Mouse (Mus musculus) CH12.LX (cell line): ENCODE data around the gene Clca4b. TPM values are rescaled to one million over a fixed set of nuclear protein-coding genes. Genes with fewer than 3 reads are reported as not detected.

Experiments
- DNase-seq: peaks from one replicate; pipeline ENCODE4 v3.0.0-alpha.2; 2013; ENCODE audit errors: extremely low read depth
- H3K27ac ChIP-seq: 2 replicates; pipeline ENCODE4 v1.5.1; 2012; ENCODE audit warnings: low read depth, mild to moderate bottlenecking, control low read depth, moderate library complexity; ENCODE audit not compliant: insufficient read depth
- H3K27me3 ChIP-seq: replicated peaks from 2 replicates; pipeline ENCODE3; 2012; ENCODE audit warnings: inconsistent platforms
- H3K36me3 ChIP-seq, 2 experiments: replicated peaks in 1 of 2; 2 replicates each; pipeline versions ENCODE3 to v1.6.1; 2012; ENCODE audit warnings: inconsistent platforms in 1 of 2, low read length in 1 of 2, mild to moderate bottlenecking in 1 of 2, mixed read lengths in 1 of 2, moderate library complexity in 1 of 2; ENCODE audit not compliant: control insufficient read depth in 1 of 2, insufficient read depth in 1 of 2
- H3K4me1 ChIP-seq, 2 experiments: 2 replicates each; pipeline ENCODE4 v1.6.1; 2012; ENCODE audit warnings: inconsistent platforms in 1 of 2, moderate library complexity in 1 of 2; ENCODE audit not compliant: insufficient read depth in 2 of 2, control insufficient read depth in 1 of 2
- H3K4me2 ChIP-seq: 2 replicates; pipeline ENCODE4 v1.6.1; 2012; ENCODE audit warnings: low read depth, mild to moderate bottlenecking, control low read depth; ENCODE audit not compliant: poor library complexity, insufficient read depth, severe bottlenecking
- H3K4me3 ChIP-seq, 3 experiments: fragments of 150-350 bp in 1 of 3; sonication (generic) in 1 of 3; replicated peaks in 1 of 3; 2 replicates each; pipeline versions ENCODE3 to v1.5.1; 2011 to 2012; ENCODE audit warnings: low read depth in 2 of 3, low read length in 2 of 3, mild to moderate bottlenecking in 2 of 3, moderate library complexity in 2 of 3, control low read depth in 1 of 3, improper control_type of control experiment in 1 of 3, inconsistent platforms in 1 of 3, mixed read lengths in 1 of 3; ENCODE audit not compliant: poor library complexity in 1 of 3
- H3K79me2 ChIP-seq: replicated peaks from 2 replicates; pipeline ENCODE4 v1.6.1; 2012; ENCODE audit warnings: mild to moderate bottlenecking, moderate library complexity; ENCODE audit not compliant: control insufficient read depth, poor library complexity, insufficient read depth, severe bottlenecking; ENCODE audit errors: extremely low read depth
- H3K9ac ChIP-seq: 2 replicates; pipeline ENCODE4 v1.6.1; 2012; ENCODE audit warnings: low read depth, mild to moderate bottlenecking, control low read depth, moderate library complexity; ENCODE audit not compliant: insufficient read depth
- H3K9me3 ChIP-seq: replicated peaks from 2 replicates; pipeline ENCODE3; 2012; ENCODE audit warnings: low read length, inconsistent platforms, mixed read lengths
- BHLHE40 ChIP-seq: IDR thresholded peaks from 2 replicates; pipeline ENCODE4 v1.6.1; 2011; ENCODE audit warnings: mild to moderate bottlenecking, low read depth, low read length, improper control_type of control experiment
- CHD1 ChIP-seq: IDR thresholded peaks from 2 replicates; pipeline ENCODE4 v1.6.1; 2012; ENCODE audit warnings: low read depth, low read length, improper control_type of control experiment, inconsistent platforms
- CHD2 ChIP-seq: IDR thresholded peaks from 2 replicates; pipeline ENCODE4 v1.6.1; 2011; ENCODE audit warnings: low read length, improper control_type of control experiment
- E2F4 ChIP-seq: IDR thresholded peaks from 2 replicates; pipeline ENCODE4 v1.6.1; 2011; ENCODE audit warnings: low read depth, low read length, improper control_type of control experiment; ENCODE audit not compliant: insufficient replicate concordance
- ELF1 ChIP-seq: IDR thresholded peaks from 2 replicates; pipeline ENCODE4 v1.6.1; 2014; ENCODE audit warnings: low read depth, mild to moderate bottlenecking, inconsistent platforms, low read length, improper control_type of control experiment
- EP300 ChIP-seq: IDR thresholded peaks from 2 replicates; pipeline ENCODE4 v1.6.1; 2011; ENCODE audit warnings: low read length, improper control_type of control experiment
- GABPA ChIP-seq: IDR thresholded peaks from 2 replicates; pipeline ENCODE4 v1.6.1; 2012; ENCODE audit warnings: low read depth, low read length, improper control_type of control experiment, inconsistent platforms; ENCODE audit not compliant: insufficient replicate concordance
- HCFC1 ChIP-seq: IDR thresholded peaks from 2 replicates; pipeline ENCODE4 v1.6.1; 2012; ENCODE audit warnings: low read depth, mild to moderate bottlenecking, inconsistent platforms, low read length, improper control_type of control experiment
- IRF4 ChIP-seq: IDR thresholded peaks from 2 replicates; pipeline ENCODE4 v1.6.1; 2014; ENCODE audit warnings: low read depth, mild to moderate bottlenecking, inconsistent platforms, low read length, improper control_type of control experiment
- JUN ChIP-seq: IDR thresholded peaks from 2 replicates; pipeline ENCODE4 v1.6.1; 2011; ENCODE audit warnings: low read depth, mild to moderate bottlenecking, low read length, improper control_type of control experiment, moderate library complexity; ENCODE audit not compliant: insufficient read depth
- JUND ChIP-seq: conservative IDR thresholded peaks from 2 replicates; pipeline ENCODE4 v1.6.1; 2011; ENCODE audit warnings: low read depth, low read length, improper control_type of control experiment
- KAT2A ChIP-seq: IDR thresholded peaks from 2 replicates; pipeline ENCODE4 v1.6.1; 2012; ENCODE audit warnings: low read length, improper control_type of control experiment, inconsistent platforms; ENCODE audit not compliant: insufficient replicate concordance
- MAFK ChIP-seq: IDR thresholded peaks from 2 replicates; pipeline ENCODE4 v1.6.1; 2011; ENCODE audit warnings: low read length, improper control_type of control experiment; ENCODE audit not compliant: insufficient replicate concordance
- MAX ChIP-seq: IDR thresholded peaks from 2 replicates; pipeline ENCODE4 v1.6.1; 2011; ENCODE audit warnings: low read length, improper control_type of control experiment
- MEF2A ChIP-seq: IDR thresholded peaks from 2 replicates; pipeline ENCODE4 v1.6.1; 2014; ENCODE audit warnings: low read depth, mild to moderate bottlenecking, inconsistent platforms, low read length, improper control_type of control experiment, borderline replicate concordance
- MYC ChIP-seq: IDR thresholded peaks from 2 replicates; pipeline ENCODE4 v1.6.1; 2011; ENCODE audit warnings: low read depth, mild to moderate bottlenecking, improper control_type of control experiment, low read length
- NELFE ChIP-seq: IDR thresholded peaks from 2 replicates; pipeline ENCODE4 v1.6.1; 2011; ENCODE audit warnings: low read depth, low read length, improper control_type of control experiment
- PAX5 ChIP-seq: IDR thresholded peaks from 2 replicates; pipeline ENCODE4 v1.6.1; 2012; ENCODE audit warnings: low read length, inconsistent platforms, mixed read lengths
- POLR2A ChIP-seq: IDR thresholded peaks from 2 replicates; pipeline ENCODE4 v1.6.1; 2011; ENCODE audit warnings: low read depth, mild to moderate bottlenecking, improper control_type of control experiment, low read length
- POLR2AphosphoS2 ChIP-seq: IDR thresholded peaks from 2 replicates; pipeline ENCODE4 v1.6.1; 2011; ENCODE audit warnings: low read depth, low read length, improper control_type of control experiment
- RCOR1 ChIP-seq: conservative IDR thresholded peaks from 2 replicates; pipeline ENCODE4 v1.6.1; 2012; ENCODE audit warnings: low read depth, mild to moderate bottlenecking, inconsistent platforms, low read length, improper control_type of control experiment
- SIN3A ChIP-seq: IDR thresholded peaks from 2 replicates; pipeline ENCODE4 v1.6.1; 2012; ENCODE audit warnings: low read length, improper control_type of control experiment, inconsistent platforms
- SMC3 ChIP-seq: IDR thresholded peaks from 2 replicates; pipeline ENCODE4 v1.6.1; 2011; ENCODE audit warnings: low read depth, low read length, improper control_type of control experiment
- TCF12 ChIP-seq: IDR thresholded peaks from 2 replicates; pipeline ENCODE4 v1.6.1; 2014; ENCODE audit warnings: low read depth, mild to moderate bottlenecking, inconsistent platforms, low read length, improper control_type of control experiment
- UBTF ChIP-seq: IDR thresholded peaks from 2 replicates; pipeline ENCODE4 v1.6.1; 2012; ENCODE audit warnings: low read depth, mild to moderate bottlenecking, inconsistent platforms, low read length, improper control_type of control experiment, moderate library complexity
- USF2 ChIP-seq: conservative IDR thresholded peaks from 2 replicates; pipeline ENCODE4 v1.6.1; 2011; ENCODE audit warnings: low read depth, low read length, improper control_type of control experiment
- ZKSCAN1 ChIP-seq: IDR thresholded peaks from 2 replicates; pipeline ENCODE4 v1.6.1; 2012; ENCODE audit warnings: low read depth, inconsistent platforms, low read length, improper control_type of control experiment, borderline replicate concordance
- ZMIZ1 ChIP-seq: IDR thresholded peaks from 2 replicates; pipeline ENCODE4 v1.6.1; 2012; ENCODE audit warnings: low read depth, mild to moderate bottlenecking, inconsistent platforms, low read length, improper control_type of control experiment
- dilution Hi-C: fragments of 300-500 bp; cut with MboI; formaldehyde crosslinking; loops from 2 replicates; pipeline ENCODE4 v1.14.3; 2020; ENCODE audit warnings: low sequenced_read_pairs; ENCODE audit not compliant: extremely low pct_unique_long_range_greater_than_20kb, extremely low pct_ligation_motif_present
- in situ Hi-C: fragments of 300-500 bp; cut with MboI; formaldehyde crosslinking; loops from 3 replicates; pipeline ENCODE4 v1.14.3; 2019; ENCODE audit warnings: low sequenced_read_pairs, low pct_ligation_motif_present, low pct_unique_long_range_greater_than_20kb, mixed read lengths
- polyA plus RNA-seq: library from polyadenylated mRNA; unstranded; fragments of >175 nt; gene quantifications from 2 replicates; pipeline ENCODE4 v1.2.1, GENCODE M21; 2012; ENCODE audit warnings: low read depth; ENCODE audit not compliant: insufficient read length
- total RNA-seq, 2 experiments: library from RNA; depleted of rRNA; stranded (reverse); fragments of 300-350 nt in 1 of 2; fragments of >200 nt in 1 of 2; gene quantifications; 2 replicates each; pipeline ENCODE4 v1.2.3; 2012 to 2014

Gene Clca4b
- total and polyA plus RNA-seq, 3 experiments: not detected

GRCm38 (mm10) chr3:144976091-144976490 lies 43.8 kb upstream of the Clca4b start:
- TF ChIP-seq JUN (no peak), UBTF (no peak), KAT2A (no peak), ZKSCAN1 (no peak), POLR2AphosphoS2 (no peak), TCF12 (no peak), USF2 (no peak), BHLHE40 (no peak), E2F4 (no peak), MAFK (no peak), IRF4 (no peak), MEF2A (no peak), SIN3A (no peak), POLR2A (no peak), EP300 (no peak), SMC3 (no peak), PAX5 (no peak), HCFC1 (no peak)
- Histone ChIP-seq H3K4me1 (peaks cover 0 to 7% of the 10 kb centered on the region in 2 experiments; a peak in 1 of 4 replicates), H3K36me3 (peaks cover 2 to 8% of the 10 kb centered on the region in 2 experiments), H3K27me3 (no peaks in the 10 kb centered on the region), H3K4me3 (no peak overlapping the region), H3K27ac (no peak overlapping the region), H3K9me3 (no peaks in the 10 kb centered on the region), H3K4me2 (no peak overlapping the region), H3K9ac (no peak overlapping the region), H3K79me2 (peaks cover 4% of the 10 kb centered on the region; the same call in 1 of the 2 replicates)
- no peak for DNase-seq
- dilution Hi-C loops (no loop called here), in situ Hi-C loops (no loop called here)

- DNase-seq: no peak
- in situ Hi-C loops: no loop called here
- H3K27me3 ChIP-seq: no peaks in the 10 kb centered on the region
- H3K36me3 ChIP-seq: peaks cover 2 to 4% of the 10 kb centered on the region in 2 experiments
- dilution Hi-C loops: no loop called here
- no peak within 1 kb of the TSS for H3K4me2 ChIP-seq
- peaks cover 0 to 7% of the 10 kb centered on the region in 2 experiments; a peak in 1 of 4 replicates for H3K4me1 ChIP-seq
- no peak for TF ChIP-seq CHD2
- no peak for TF ChIP-seq MYC
- TF ChIP-seq TCF12: no peak
- no peak for TF ChIP-seq POLR2AphosphoS2
- TF ChIP-seq SMC3: no peak
- no peak for TF ChIP-seq CHD1
- no peak for TF ChIP-seq SIN3A
- TF ChIP-seq IRF4: no peak
- TF ChIP-seq GABPA: no peak
- TF ChIP-seq JUND: no peak
- no peak for TF ChIP-seq ZMIZ1
- TF ChIP-seq RCOR1: no peak
- TF ChIP-seq BHLHE40: no peak
- no peak for TF ChIP-seq NELFE
- no peak for TF ChIP-seq POLR2A
- no peak for TF ChIP-seq MAFK
- no peak for TF ChIP-seq E2F4
- TF ChIP-seq ELF1: no peak
- TF ChIP-seq JUN: no peak
- no peak for TF ChIP-seq MAX
- TF ChIP-seq, all 38 proteins: peak for 0
- no peak within 1 kb of the TSS for H3K9ac ChIP-seq
- H3K9me3 ChIP-seq: no peaks in the 10 kb centered on the region
- peaks cover 4% of the 10 kb centered on the region; the same call in 1 of the 2 replicates for H3K79me2 ChIP-seq
- no peak within 1 kb of the TSS for H3K27ac ChIP-seq
- H3K4me3 ChIP-seq: no peak within 1 kb of the TSS
Measured at GRCm38 (mm10) chr3:144974945-144975344, 42.6 kb upstream of the Clca4b start, which contains the start of gene Clca4a. Gene Clca4a (minus strand): TSS chr3:144975045.
